Mouse (Mus musculus) megakaryocyte, embryonic 14.5 days (primary cell): ENCODE measurements around the gene Hnrnpk. TPM values are rescaled to one million over a fixed set of nuclear protein-coding genes. Genes with fewer than 3 reads are reported as not detected.

ENCODE experiments used
- H3K27me3 ChIP-seq: replicated peaks from 2 replicates; pipeline ENCODE3; 2012; ENCODE audit warnings: inconsistent platforms
- H3K36me3 ChIP-seq: replicated peaks from 2 replicates; pipeline ENCODE3; 2012; ENCODE audit warnings: low read length, inconsistent platforms, mixed read lengths
- H3K4me1 ChIP-seq: 2 replicates; pipeline ENCODE4 v1.6.1; 2012; ENCODE audit warnings: inconsistent platforms
- H3K4me3 ChIP-seq: replicated peaks from 2 replicates; pipeline ENCODE3; 2012; ENCODE audit warnings: moderate library complexity, mild to moderate bottlenecking, inconsistent platforms
- H3K9me3 ChIP-seq: 2 replicates; pipeline ENCODE4 v1.6.1; 2012; ENCODE audit warnings: inconsistent platforms
- FLI1 ChIP-seq: IDR thresholded peaks from 2 replicates; pipeline ENCODE4 v1.6.1; 2012; ENCODE audit warnings: low read length, inconsistent platforms, mixed read lengths
- GATA1 ChIP-seq: IDR thresholded peaks from 3 replicates; pipeline ENCODE4 v1.6.1; 2012; ENCODE audit warnings: mixed read lengths, low read length, inconsistent platforms, borderline replicate concordance
- polyA plus RNA-seq: library from polyadenylated mRNA; stranded (reverse); fragments of >175 nt; gene quantifications from 2 replicates; pipeline ENCODE4 v1.2.3, GENCODE M21; 2012; ENCODE audit warnings: low replicate concordance; ENCODE audit not compliant: insufficient read depth

The Hnrnpk gene
- polyA plus RNA-seq, 1 experiment: 488 TPM

DNA sequence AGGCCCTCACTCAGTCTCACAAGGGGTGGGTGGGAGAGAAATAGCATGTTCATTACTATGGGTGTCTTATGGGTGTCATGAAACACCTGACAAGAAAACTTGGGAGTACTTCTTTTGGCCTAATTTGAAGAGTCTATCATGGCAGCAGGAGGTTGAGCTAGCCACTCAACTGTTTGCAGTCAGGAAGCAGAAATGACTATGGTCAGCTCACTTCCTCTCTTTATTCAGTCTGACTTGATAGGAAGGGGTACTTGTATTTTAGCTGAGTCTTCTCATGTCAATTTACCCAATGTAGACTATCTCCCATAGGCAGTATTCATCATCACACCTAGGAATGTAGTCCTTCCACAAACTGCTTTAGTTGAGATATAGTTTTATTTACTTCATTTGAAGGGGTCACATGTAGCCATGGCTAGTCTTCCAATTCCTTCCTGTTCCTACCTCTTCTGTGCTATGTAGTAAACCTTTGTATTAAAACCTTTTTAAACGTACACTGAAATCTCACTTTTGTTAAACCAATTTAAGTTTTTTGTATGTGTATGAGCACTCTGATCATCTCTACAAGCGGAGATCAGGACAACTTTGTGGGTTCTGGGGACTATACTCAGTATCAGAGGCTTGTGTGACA is 13.7 kb downstream of the Hnrnpk start:
- Histone ChIP-seq H3K4me3 (no peak overlapping the region), H3K9me3 (peaks cover 9% of the 10 kb centered on the region), H3K27me3 (peaks cover 7% of the 10 kb centered on the region), H3K4me1 (peaks cover 37% of the 10 kb centered on the region), H3K36me3 (peaks cover 49% of the 10 kb centered on the region)
- TF ChIP-seq FLI1 (no peak), GATA1 (no peak)

GRCm38 (mm10) chr13:58388379-58388778 is 14.8 kb downstream of the Hnrnpk start:
- peaks cover 39% of the 10 kb centered on the region for H3K36me3 ChIP-seq
- TF ChIP-seq FLI1 (no peak), GATA1 (no peak)

DNA sequence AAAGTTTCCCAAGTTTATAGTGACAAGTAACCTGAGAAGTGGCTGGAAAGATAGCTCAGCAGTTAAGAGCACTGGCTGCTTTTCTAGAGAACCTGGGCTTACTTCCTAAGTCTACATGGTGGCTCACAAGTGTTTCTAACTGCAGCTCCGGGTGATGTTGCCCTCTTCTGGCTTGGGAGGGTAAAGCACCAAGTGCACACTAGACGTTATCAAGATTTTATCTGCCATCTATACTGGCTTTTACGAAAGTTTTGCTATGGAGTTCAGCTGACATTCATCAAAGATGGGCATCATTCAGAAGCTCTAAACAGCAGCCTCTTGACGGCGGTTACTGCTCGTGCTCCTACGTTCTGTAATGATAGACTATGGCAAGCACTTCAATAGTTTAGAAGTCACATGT is 15.2 kb downstream of the Hnrnpk start:
- Histone ChIP-seq H3K4me1 (peaks cover 37% of the 10 kb centered on the region), H3K27me3 (peaks cover 7% of the 10 kb centered on the region), H3K4me3 (no peak overlapping the region), H3K9me3 (peaks cover 9% of the 10 kb centered on the region), H3K36me3 (peaks cover 36% of the 10 kb centered on the region)
- no peak for TF ChIP-seq GATA1
- TF ChIP-seq FLI1: no peak

More at GRCm38 (mm10) chr13:58388379-58388778, 14.8 kb downstream of the Hnrnpk start:
- H3K27me3 ChIP-seq: peaks cover 7% of the 10 kb centered on the region
- H3K4me3 ChIP-seq: no peak overlapping the region
- peaks cover 9% of the 10 kb centered on the region for H3K9me3 ChIP-seq
- peaks cover 37% of the 10 kb centered on the region for H3K4me1 ChIP-seq

GRCm38 (mm10) chr13:58385547-58385920 is 17.6 kb downstream of the Hnrnpk start:
- H3K36me3 ChIP-seq: peaks cover 37% of the 10 kb centered on the region
- peak overlapping the region; percentile 93 for H3K4me3 ChIP-seq
- peaks cover 28% of the 10 kb centered on the region for H3K9me3 ChIP-seq
- no peak for TF ChIP-seq FLI1
- no peak for TF ChIP-seq GATA1
- peaks cover 7% of the 10 kb centered on the region for H3K27me3 ChIP-seq
- peaks cover 34% of the 10 kb centered on the region for H3K4me1 ChIP-seq

DNA sequence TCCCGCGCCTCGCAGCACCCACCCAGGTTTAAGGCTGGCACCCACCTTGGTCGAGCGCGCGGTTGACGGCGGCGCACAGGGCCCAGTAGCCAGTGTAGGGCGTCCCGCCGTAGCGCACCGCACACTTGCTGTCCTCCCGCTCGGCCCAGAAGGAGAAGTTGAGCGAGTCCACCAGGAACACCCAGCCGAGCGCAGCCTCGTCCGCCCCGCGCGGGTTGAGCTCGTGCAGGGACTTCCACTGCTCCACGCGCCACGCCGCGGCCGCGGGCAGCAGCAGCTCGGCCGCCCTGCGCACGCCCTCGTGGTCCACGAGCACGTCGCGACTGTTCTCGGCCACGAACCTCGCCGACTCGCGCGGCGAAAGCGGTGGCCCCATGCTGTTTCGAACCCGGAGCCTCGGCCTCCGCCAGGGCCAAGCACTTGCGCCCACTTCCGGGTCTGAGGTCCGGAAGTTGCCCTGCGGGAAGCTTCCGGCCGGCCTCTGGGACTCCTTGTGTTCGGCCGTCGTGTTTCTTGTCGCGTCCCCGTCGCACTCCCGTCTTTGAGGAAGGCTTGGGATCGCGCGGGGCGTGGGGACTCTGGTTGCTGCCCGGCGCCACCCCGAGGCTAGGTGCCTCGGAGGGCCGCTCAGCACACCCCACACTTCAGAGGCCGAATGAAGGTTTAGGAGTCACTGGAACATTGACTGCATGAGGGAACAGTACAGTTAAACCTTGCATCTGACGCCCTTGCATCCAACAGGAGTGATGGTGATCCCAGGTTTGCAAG is 18.2 kb downstream of the Hnrnpk start, which contains the start of gene 2210016F16Rik:
2210016F16Rik (minus strand) TSS at position 447 of the 768 bp plus-strand sequence.
- Histone ChIP-seq H3K36me3 (peaks cover 32% of the 10 kb centered on the region), H3K9me3 (peaks cover 34% of the 10 kb centered on the region), H3K4me1 (peaks cover 28% of the 10 kb centered on the region), H3K4me3 (peak within 1 kb of the TSS; percentile 93), H3K27me3 (peaks cover 7% of the 10 kb centered on the region)
- TF ChIP-seq GATA1 (no peak), FLI1 (no peak)

DNA sequence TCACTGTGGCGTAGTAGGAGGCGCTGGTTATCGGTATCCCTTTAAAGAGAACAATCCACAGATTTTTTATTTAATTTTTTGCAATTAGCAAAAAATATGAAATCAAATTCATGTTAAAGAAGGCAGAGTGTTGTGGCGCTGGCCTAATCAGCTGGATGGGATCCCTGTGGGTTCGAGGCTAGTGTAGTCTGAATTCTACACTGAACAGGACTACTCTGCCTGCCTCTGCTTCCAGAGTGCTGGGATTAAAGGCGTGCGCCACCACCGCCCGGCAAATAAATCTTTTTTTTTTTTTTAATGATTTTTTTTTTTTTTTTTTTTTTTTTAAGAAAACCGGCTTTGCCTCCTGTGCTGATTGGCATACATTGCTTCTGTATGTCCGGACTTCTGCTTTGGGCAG is 18.8 kb downstream of the Hnrnpk start:
- Histone ChIP-seq H3K27me3 (peaks cover 7% of the 10 kb centered on the region), H3K9me3 (peaks cover 37% of the 10 kb centered on the region), H3K4me3 (peak overlapping the region; percentile 93), H3K36me3 (peaks cover 26% of the 10 kb centered on the region), H3K4me1 (peaks cover 22% of the 10 kb centered on the region)
- TF ChIP-seq GATA1 (no peak), FLI1 (no peak)

DNA sequence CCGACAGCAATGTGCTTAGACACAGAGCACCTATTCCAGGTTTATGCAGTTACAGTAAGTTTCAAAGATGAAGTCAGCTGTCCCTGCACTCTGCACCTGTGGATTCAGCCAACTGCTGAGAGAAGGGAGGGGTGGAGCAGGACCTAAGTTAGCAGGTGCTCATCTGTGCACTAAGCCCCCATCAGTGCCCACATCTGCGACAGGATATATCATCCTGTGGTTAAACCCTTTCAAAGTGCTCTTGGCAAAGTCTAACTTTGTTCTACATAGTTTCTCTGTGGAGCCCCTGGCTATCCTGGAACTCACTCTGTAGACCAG is 30.0 kb downstream of the Hnrnpk start:
- TF ChIP-seq GATA1 (no peak), FLI1 (no peak)
- Histone ChIP-seq H3K9me3 (peaks cover 57% of the 10 kb centered on the region), H3K36me3 (no peaks in the 10 kb centered on the region), H3K4me3 (peak overlapping the region; percentile 59), H3K4me1 (peaks cover 10% of the 10 kb centered on the region), H3K27me3 (peaks cover 6% of the 10 kb centered on the region)

DNA sequence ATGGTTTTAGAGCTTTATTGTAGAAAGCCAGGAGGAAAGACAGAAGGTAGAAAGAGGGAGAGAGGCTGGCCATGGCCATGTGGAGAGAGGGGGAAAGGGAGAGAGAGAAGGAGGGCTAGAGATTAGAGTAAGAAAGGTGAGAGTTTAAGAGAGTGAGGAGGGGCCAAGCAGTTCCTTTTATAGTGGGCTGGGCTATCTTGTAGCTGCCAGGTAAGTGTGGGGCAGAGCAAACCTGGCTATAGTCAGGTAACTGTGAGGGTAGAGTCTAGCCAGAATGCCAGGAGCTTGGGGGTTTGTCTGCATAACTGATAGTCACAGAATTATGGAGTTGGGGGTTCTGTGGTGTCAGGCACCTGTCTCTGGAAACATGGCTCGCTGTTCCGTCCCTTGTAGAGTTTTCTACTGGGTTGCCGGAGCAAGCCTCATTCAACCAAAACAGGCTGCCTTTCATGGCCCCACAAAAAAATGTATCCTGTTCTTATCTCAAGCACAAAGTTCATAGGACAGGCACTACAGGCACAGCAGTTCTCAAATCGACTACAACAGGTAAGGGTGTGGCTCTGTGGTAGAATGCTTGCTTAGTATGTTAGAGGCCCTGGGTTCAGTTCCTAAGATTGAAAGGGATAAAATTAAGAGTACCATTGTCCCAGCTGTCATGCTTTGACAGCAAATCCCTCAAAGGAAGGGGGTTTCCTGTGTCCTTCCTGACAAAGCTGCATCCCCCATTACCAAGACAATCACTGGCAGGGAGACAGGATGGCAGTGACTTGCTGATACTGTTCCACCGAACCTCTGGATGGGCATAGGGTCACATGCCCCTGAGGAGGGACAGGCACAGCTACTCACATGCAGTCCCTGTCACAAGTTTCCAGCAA is 30.6 kb downstream of the Hnrnpk start:
- peaks cover 10% of the 10 kb centered on the region for H3K4me1 ChIP-seq
- H3K36me3 ChIP-seq: no peaks in the 10 kb centered on the region
- peaks cover 60% of the 10 kb centered on the region for H3K9me3 ChIP-seq
- TF ChIP-seq FLI1 (no peak), GATA1 (no peak)
- peak overlapping the region; percentile 59 for H3K4me3 ChIP-seq
- peaks cover 6% of the 10 kb centered on the region for H3K27me3 ChIP-seq

- H3K9me3 ChIP-seq: peaks cover 44% of the 10 kb centered on the region
- no peaks in the 10 kb centered on the region for H3K36me3 ChIP-seq
- peaks cover 10% of the 10 kb centered on the region for H3K4me1 ChIP-seq
- H3K27me3 ChIP-seq: peaks cover 13% of the 10 kb centered on the region
- TF ChIP-seq GATA1: no peak
- TF ChIP-seq FLI1: no peak
- H3K4me3 ChIP-seq: peak overlapping the region; percentile 18
Measured at GRCm38 (mm10) chr13:58368835-58369234, 34.3 kb downstream of the Hnrnpk start.
